Mouse (Mus musculus) cortical plate, adult 2 months (tissue): ENCODE data around the gene Togaram2.

Source experiments
- CTCF ChIP-seq: fragments of 200-500 bp; IDR thresholded peaks from 2 replicates; pipeline ENCODE4 v1.5.1; 2011; ENCODE audit warnings: mild to moderate bottlenecking, control low read depth, low read length; ENCODE audit not compliant: insufficient read depth; ENCODE audit errors: extremely low read depth
- POLR2A ChIP-seq: fragments of 200-500 bp; IDR thresholded peaks from 2 replicates; pipeline ENCODE4 v1.6.1; 2011; ENCODE audit warnings: mild to moderate bottlenecking, low read length, control low read depth; ENCODE audit not compliant: insufficient read depth; ENCODE audit errors: extremely low read depth

DNA sequence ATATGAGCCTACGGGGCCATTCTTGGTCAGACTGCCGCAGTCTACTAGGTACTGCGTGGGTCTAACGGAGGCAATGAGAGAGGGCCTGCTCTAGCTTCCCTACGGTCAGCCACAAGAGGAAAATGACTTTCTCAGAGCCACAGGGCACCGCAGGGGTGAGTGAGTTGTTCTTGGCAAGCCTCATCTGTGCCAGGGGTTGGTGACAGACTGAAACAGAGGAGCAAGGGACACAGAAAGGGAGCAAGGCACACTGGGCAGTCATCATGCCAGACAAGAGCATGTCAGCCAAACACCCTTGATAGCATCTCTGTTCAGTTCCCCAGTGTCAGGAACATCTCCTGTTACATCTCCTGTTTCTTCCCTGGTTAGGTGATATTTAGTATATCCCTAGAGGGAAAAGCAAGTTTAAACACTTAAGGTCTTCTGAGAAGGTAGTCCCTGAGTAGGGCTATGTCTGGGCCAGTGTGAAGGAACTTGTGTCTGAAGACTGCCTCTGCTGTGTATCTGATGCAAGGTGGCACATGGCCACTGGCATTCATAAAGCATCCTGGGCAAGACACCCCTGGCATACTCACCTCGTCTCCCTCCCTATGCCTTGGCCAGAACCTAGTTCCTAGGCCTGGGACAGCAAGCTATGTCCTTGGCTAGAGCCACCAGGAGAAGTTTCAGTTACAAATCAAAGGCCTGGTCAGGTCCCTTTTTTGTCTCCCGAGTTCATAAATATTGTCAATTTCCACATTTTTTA is 45.0 kb downstream of the Togaram2 start:
- no peak for TF ChIP-seq POLR2A
- TF ChIP-seq CTCF = no peak
